Mouse (Mus musculus) CD8-positive naive resting alpha-beta T cell, adult 57 days (primary cell): ENCODE results near the gene Atp6v0e. TPM values are rescaled to one million over a fixed set of nuclear protein-coding genes. Genes with fewer than 3 reads are reported as not detected.

Source experiments
- total RNA-seq: library from RNA; stranded (reverse); gene quantifications from one replicate; pipeline ENCODE4 v1.2.4, GENCODE M21; 2023

The Atp6v0e gene
- total RNA-seq = 104 TPM

GRCm38 (mm10) chr17:26662978-26663683 lies at the start of gene Atp6v0e:
TSS of gene Atp6v0e (plus strand) at chr17:26663231.

DNA sequence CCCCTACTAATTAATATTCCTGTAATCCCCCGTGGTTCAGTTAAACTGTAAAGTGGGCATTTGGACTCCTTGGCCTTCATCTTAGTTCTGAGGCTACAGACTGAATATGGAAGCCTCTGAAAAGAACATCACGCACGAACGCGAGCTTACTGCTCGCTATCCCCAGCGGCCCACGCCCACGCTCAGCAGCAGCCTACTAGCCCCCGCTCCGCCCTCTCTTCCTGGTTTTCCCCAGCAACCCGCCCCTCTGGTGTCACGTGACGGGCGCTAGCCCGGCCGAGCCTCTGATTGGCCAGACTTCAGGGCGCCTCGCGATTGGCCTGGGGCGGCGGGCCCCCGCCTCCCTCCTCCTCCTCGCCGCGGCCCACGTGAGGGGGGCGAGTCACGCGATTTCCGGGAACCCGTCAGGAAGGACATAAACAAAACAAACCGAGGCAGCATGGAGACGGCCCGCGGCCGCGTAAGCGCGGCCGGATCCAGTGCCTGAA lies 52.3 kb downstream of the Atp6v0e start, which contains the start of gene Crebrf:
Crebrf (plus strand) TSS at position 380 of the 488 bp plus-strand sequence.

Other genes starting within 250 kb of the Atp6v0e start
- 0.46 TPM for gene Neurl1b, start 248.4 kb upstream of the Atp6v0e start, total RNA-seq
- 29.9 TPM for gene Ergic1, start 101.7 kb upstream of the Atp6v0e start, total RNA-seq
- 776 TPM for gene Dusp1, start 101.1 kb upstream of the Atp6v0e start, total RNA-seq
- gene Crebrf, start 52.4 kb downstream of the Atp6v0e start, total RNA-seq = 121 TPM
- gene Bnip1, start 117.8 kb downstream of the Atp6v0e start, total RNA-seq = 28.6 TPM
- not detected for gene Nkx2-5, start 181.8 kb downstream of the Atp6v0e start, total RNA-seq